Mouse (Mus musculus): ENCODE measurements at regions not wholly inside any gene's neighbourhood (a gene's known extent, or its start where the extent isn't known, plus 50 kb on each side); places are given as distances from the start of the nearest gene placed in this dataset.

GRCm38 (mm10) chr11:28782486-28782885, 70.5 kb upstream of the Efemp1 start:
- no peak for DNase-seq (ENCODE audit: low spot score in 2 of 2)

- DNase-seq (ENCODE audit: low spot score in 2 of 2), result no peak
Measured at GRCm38 (mm10) chr11:28770831-28771230, 82.2 kb upstream of the Efemp1 start.

- no peak for DNase-seq (ENCODE audit: low spot score in 2 of 2)
Measured at GRCm38 (mm10) chr11:28760751-28761150, 92.3 kb upstream of the Efemp1 start.

- peak; percentile 14 to 20 for DNase-seq (ENCODE audit: low spot score in 2 of 2)
Measured at GRCm38 (mm10) chr11:28734941-28735597, 117.9 kb upstream of the Efemp1 start.

GRCm38 (mm10) chr11:28734581-28734931, 118.4 kb upstream of the Efemp1 start:
- DNase-seq (ENCODE audit: low spot score in 2 of 2), result no peak

GRCm38 (mm10) chr11:28733877-28734580, 119.0 kb upstream of the Efemp1 start:
- DNase-seq (ENCODE audit: low spot score in 2 of 2), result no peak

GRCm38 (mm10) chr11:28730140-28730539, 122.9 kb upstream of the Efemp1 start:
- no peak for DNase-seq (ENCODE audit: low spot score in 2 of 2)

- DNase-seq (ENCODE audit: low spot score in 2 of 2), result no peak
Measured at GRCm38 (mm10) chr11:28709511-28709910, 125.4 kb upstream of the Ccdc85a start.

GRCm38 (mm10) chr11:28708431-28708830, 124.3 kb upstream of the Ccdc85a start:
- DNase-seq (ENCODE audit: low spot score in 2 of 2), result no peak

GRCm38 (mm10) chr11:28702384-28702783, 118.3 kb upstream of the Ccdc85a start:
- no peak for DNase-seq (ENCODE audit: low spot score in 2 of 2)

GRCm38 (mm10) chr11:28701379-28701778, 117.3 kb upstream of the Ccdc85a start:
- no peak for DNase-seq (ENCODE audit: low spot score in 2 of 2)

- DNase-seq (ENCODE audit: low spot score in 2 of 2), result no peak
Measured at GRCm38 (mm10) chr11:28699766-28700165, 115.6 kb upstream of the Ccdc85a start.

GRCm38 (mm10) chr11:28697644-28698480, 113.7 kb upstream of the Ccdc85a start:
- DNase-seq (ENCODE audit: low spot score in 2 of 2), result no peak

GRCm38 (mm10) chr11:28695031-28695430, 110.9 kb upstream of the Ccdc85a start:
- no peak for DNase-seq (ENCODE audit: low spot score in 2 of 2)

GRCm38 (mm10) chr11:28693303-28693702, 109.2 kb upstream of the Ccdc85a start:
- no peak for DNase-seq (ENCODE audit: low spot score in 2 of 2)

- DNase-seq (ENCODE audit: low spot score in 2 of 2), result no peak
Measured at GRCm38 (mm10) chr11:28692263-28693194, 108.4 kb upstream of the Ccdc85a start.

GRCm38 (mm10) chr11:28688436-28688835, 104.3 kb upstream of the Ccdc85a start:
- no peak for DNase-seq (ENCODE audit: low spot score in 2 of 2)

- DNase-seq (ENCODE audit: low spot score in 2 of 2), result no peak
Measured at GRCm38 (mm10) chr11:28685407-28685806, 101.3 kb upstream of the Ccdc85a start.

GRCm38 (mm10) chr11:28681311-28681710, 97.2 kb upstream of the Ccdc85a start:
- no peak for DNase-seq (ENCODE audit: low spot score in 2 of 2)

GRCm38 (mm10) chr11:28670765-28671164, 86.6 kb upstream of the Ccdc85a start:
- DNase-seq (ENCODE audit: low spot score in 2 of 2), result no peak

GRCm38 (mm10) chr11:28669359-28669758, 85.2 kb upstream of the Ccdc85a start:
- DNase-seq (ENCODE audit: low spot score in 2 of 2), result no peak

Data from urinary bladder, postnatal 36 days (tissue).